Mouse (Mus musculus): ENCODE results near the gene Fnbp1. TPM values are rescaled to one million over a fixed set of nuclear protein-coding genes. Genes with fewer than 3 reads are reported as not detected.

The Fnbp1 gene
- polyA plus RNA-seq, 1 experiment: 10.6 TPM

GRCm38 (mm10) chr2:31144901-31145300 is 3.1 kb upstream of the Fnbp1 start:
- peaks cover 5% of the 10 kb centered on the region for H3K36me3 ChIP-seq (ENCODE audit: control insufficient read depth, insufficient read depth)
- H3K4me3 ChIP-seq: no peak overlapping the region
- no peak overlapping the region for H3K4me2 ChIP-seq (ENCODE audit: low read depth)
- no peak for TF ChIP-seq POLR2AphosphoS2 (IDR thresholded peaks at IDR 0.05; ENCODE audit: insufficient read length, low read depth)
- no peak for TF ChIP-seq TCF3 (IDR thresholded peaks at IDR 0.05; ENCODE audit: insufficient read length, low read depth)
- TF ChIP-seq E2F4 (IDR thresholded peaks at IDR 0.05; ENCODE audit: insufficient read depth): no peak
- TF ChIP-seq USF1 (IDR thresholded peaks at IDR 0.05; ENCODE audit: low read depth): no peak
- no peak for TF ChIP-seq SRF (IDR thresholded peaks at IDR 0.05; ENCODE audit: control insufficient read depth, insufficient read length, low read depth)
- no peak for TF ChIP-seq CEBPB (IDR thresholded peaks at IDR 0.05; ENCODE audit: insufficient read depth, poor library complexity, severe bottlenecking)
- TF ChIP-seq REST (IDR thresholded peaks at IDR 0.05; ENCODE audit: insufficient read depth, insufficient read length): no peak
- no peak for TF ChIP-seq POLR2A (IDR thresholded peaks at IDR 0.05; ENCODE audit: insufficient read length, low read depth)
- H3K79me2 ChIP-seq (ENCODE audit: control insufficient read depth, insufficient read depth): peaks cover 6% of the 10 kb centered on the region
- no peaks in the 10 kb centered on the region for H3K27me3 ChIP-seq (ENCODE audit: control insufficient read depth, insufficient read depth, insufficient read length)
- H3ac ChIP-seq (ENCODE audit: control insufficient read depth, insufficient read length): no peak overlapping the region

GRCm38 (mm10) chr2:31143768-31144695 is 2.2 kb upstream of the Fnbp1 start:
- Histone ChIP-seq H3K36me3 (ENCODE audit: control insufficient read depth, insufficient read depth) (no peaks in the 10 kb centered on the region), H3K27me3 (ENCODE audit: control insufficient read depth, insufficient read depth, insufficient read length) (no peaks in the 10 kb centered on the region), H3K79me2 (ENCODE audit: control insufficient read depth, insufficient read depth) (peaks cover 12% of the 10 kb centered on the region), H3ac (ENCODE audit: control insufficient read depth, insufficient read length) (no peak overlapping the region), H3K4me2 (ENCODE audit: low read depth) (no peak overlapping the region), H3K4me3 (no peak overlapping the region)
- TF ChIP-seq TCF12 (IDR thresholded peaks at IDR 0.05; ENCODE audit: insufficient read depth, poor library complexity, severe bottlenecking) (no peak), POLR2AphosphoS2 (IDR thresholded peaks at IDR 0.05; ENCODE audit: insufficient read length, low read depth) (peak; percentile 43), TCF3 (IDR thresholded peaks at IDR 0.05; ENCODE audit: insufficient read length, low read depth) (no peak), MYOG (IDR thresholded peaks at IDR 0.05; ENCODE audit: control insufficient read depth in 1 of 3, insufficient read depth in 1 of 3, insufficient read length in 2 of 3, low read depth in 2 of 3) (no peak), CEBPB (IDR thresholded peaks at IDR 0.05; ENCODE audit: insufficient read depth, poor library complexity, severe bottlenecking) (no peak), SRF (IDR thresholded peaks at IDR 0.05; ENCODE audit: control insufficient read depth, insufficient read length, low read depth) (no peak)

- TF ChIP-seq POLR2AphosphoS2 (IDR thresholded peaks at IDR 0.05; ENCODE audit: insufficient read length, low read depth) (peak; percentile 51), TCF3 (IDR thresholded peaks at IDR 0.05; ENCODE audit: insufficient read length, low read depth) (no peak), USF1 (IDR thresholded peaks at IDR 0.05; ENCODE audit: low read depth) (no peak)
- no peaks in the 10 kb centered on the region for H3K36me3 ChIP-seq (ENCODE audit: control insufficient read depth, insufficient read depth)
- no peaks in the 10 kb centered on the region for H3K27me3 ChIP-seq (ENCODE audit: control insufficient read depth, insufficient read depth, insufficient read length)
- H3K79me2 ChIP-seq (ENCODE audit: control insufficient read depth, insufficient read depth): peaks cover 18% of the 10 kb centered on the region
- peak overlapping the region; percentile 22 for H3K4me2 ChIP-seq (ENCODE audit: low read depth)
- no peak overlapping the region for H3ac ChIP-seq (ENCODE audit: control insufficient read depth, insufficient read length)
- no peak overlapping the region for H3K4me3 ChIP-seq
Measured at GRCm38 (mm10) chr2:31143326-31143725, 1.5 kb upstream of the Fnbp1 start.

GRCm38 (mm10) chr2:31142505-31142904 is 697 bp upstream of the Fnbp1 start:
- Histone ChIP-seq H3K4me3 (peak overlapping the region; percentile 42), H3ac (ENCODE audit: control insufficient read depth, insufficient read length) (no peak overlapping the region), H3K4me2 (ENCODE audit: low read depth) (peak overlapping the region; percentile 97), H3K27me3 (ENCODE audit: control insufficient read depth, insufficient read depth, insufficient read length) (no peaks in the 10 kb centered on the region), H3K36me3 (ENCODE audit: control insufficient read depth, insufficient read depth) (no peaks in the 10 kb centered on the region), H3K79me2 (ENCODE audit: control insufficient read depth, insufficient read depth) (peaks cover 21% of the 10 kb centered on the region)
- no peak for TF ChIP-seq POLR2A (IDR thresholded peaks at IDR 0.05; ENCODE audit: insufficient read length, low read depth)
- no peak for TF ChIP-seq USF1 (IDR thresholded peaks at IDR 0.05; ENCODE audit: low read depth)
- TF ChIP-seq E2F4 (IDR thresholded peaks at IDR 0.05; ENCODE audit: insufficient read depth): no peak
- no peak for TF ChIP-seq MAX (IDR thresholded peaks at IDR 0.05; ENCODE audit: low read depth)
- TF ChIP-seq SRF (IDR thresholded peaks at IDR 0.05; ENCODE audit: control insufficient read depth, insufficient read length, low read depth): no peak
- no peak for TF ChIP-seq CEBPB (IDR thresholded peaks at IDR 0.05; ENCODE audit: insufficient read depth, poor library complexity, severe bottlenecking)
- no peak for TF ChIP-seq POLR2AphosphoS2 (IDR thresholded peaks at IDR 0.05; ENCODE audit: insufficient read length, low read depth)
- no peak for TF ChIP-seq MYOD1 (IDR thresholded peaks at IDR 0.05; ENCODE audit: control insufficient read depth in 1 of 3, insufficient read length in 2 of 3, low read depth in 2 of 3)
- no peak for TF ChIP-seq REST (IDR thresholded peaks at IDR 0.05; ENCODE audit: insufficient read depth, insufficient read length)
- TF ChIP-seq TCF3 (IDR thresholded peaks at IDR 0.05; ENCODE audit: insufficient read length, low read depth): no peak
- no peak for TF ChIP-seq TCF12 (IDR thresholded peaks at IDR 0.05; ENCODE audit: insufficient read depth, poor library complexity, severe bottlenecking)

- Histone ChIP-seq H3K4me3 (peak overlapping the region; percentile 42), H3ac (ENCODE audit: control insufficient read depth, insufficient read length) (peak overlapping the region; percentile 75), H3K4me2 (ENCODE audit: low read depth) (peak overlapping the region; percentile 97), H3K27me3 (ENCODE audit: control insufficient read depth, insufficient read depth, insufficient read length) (no peaks in the 10 kb centered on the region), H3K36me3 (ENCODE audit: control insufficient read depth, insufficient read depth) (no peaks in the 10 kb centered on the region), H3K79me2 (ENCODE audit: control insufficient read depth, insufficient read depth) (peaks cover 25% of the 10 kb centered on the region)
- TF ChIP-seq USF1 (IDR thresholded peaks at IDR 0.05; ENCODE audit: low read depth) (no peak), REST (IDR thresholded peaks at IDR 0.05; ENCODE audit: insufficient read depth, insufficient read length) (no peak), MYOD1 (IDR thresholded peaks at IDR 0.05; ENCODE audit: control insufficient read depth in 1 of 3, insufficient read length in 2 of 3, low read depth in 2 of 3) (no peak), MAX (IDR thresholded peaks at IDR 0.05; ENCODE audit: low read depth) (no peak), SRF (IDR thresholded peaks at IDR 0.05; ENCODE audit: control insufficient read depth, insufficient read length, low read depth) (no peak), POLR2AphosphoS2 (IDR thresholded peaks at IDR 0.05; ENCODE audit: insufficient read length, low read depth) (no peak), CEBPB (IDR thresholded peaks at IDR 0.05; ENCODE audit: insufficient read depth, poor library complexity, severe bottlenecking) (no peak), E2F4 (IDR thresholded peaks at IDR 0.05; ENCODE audit: insufficient read depth) (no peak), TCF3 (IDR thresholded peaks at IDR 0.05; ENCODE audit: insufficient read length, low read depth) (no peak), TCF12 (IDR thresholded peaks at IDR 0.05; ENCODE audit: insufficient read depth, poor library complexity, severe bottlenecking) (no peak)
Measured at GRCm38 (mm10) chr2:31141074-31141866, 538 bp downstream of the Fnbp1 start.
